Mouse (Mus musculus) lung, embryonic 16.5 days (tissue): ENCODE data around the gene Med13l. TPM values are rescaled to one million over a fixed set of nuclear protein-coding genes. Genes with fewer than 3 reads are reported as not detected.

Experiments
- ATAC-seq: fragments of 200-750 bp; cut with Nextera tagmentation; 2 replicates; pipeline ENCODE4 v1.8.0; 2017; ENCODE audit warnings: low read depth, mild to moderate bottlenecking, moderate library complexity
- H3K27ac ChIP-seq: fragments of 300-500 bp; sonication (generic); 2 replicates; pipeline ENCODE4 v1.5.1; 2014; ENCODE audit warnings: mild to moderate bottlenecking, control low read depth, low read length
- H3K27me3 ChIP-seq: fragments of 300-500 bp; sonication (generic); 2 replicates; pipeline ENCODE4 v1.6.1; 2014; ENCODE audit warnings: low read depth, low read length, mixed read lengths; ENCODE audit not compliant: control insufficient read depth, insufficient read depth
- H3K36me3 ChIP-seq: fragments of 300-500 bp; sonication (generic); 2 replicates; pipeline ENCODE4 v1.6.1; 2014; ENCODE audit warnings: low read length; ENCODE audit not compliant: control insufficient read depth, insufficient read depth
- H3K4me1 ChIP-seq: fragments of 300-500 bp; sonication (generic); replicated peaks from 2 replicates; pipeline ENCODE4 v1.6.1; 2014; ENCODE audit warnings: low read length, mixed read lengths; ENCODE audit not compliant: control insufficient read depth, insufficient read depth
- H3K4me2 ChIP-seq: fragments of 300-500 bp; sonication (generic); 2 replicates; pipeline ENCODE4 v1.6.1; 2014; ENCODE audit warnings: low read depth, low read length, control low read depth
- H3K4me3 ChIP-seq: fragments of 300-500 bp; sonication (generic); 2 replicates; pipeline ENCODE4 v1.5.1; 2014; ENCODE audit warnings: mild to moderate bottlenecking, low read length, control low read depth
- H3K9ac ChIP-seq: fragments of 300-500 bp; sonication (generic); 2 replicates; pipeline ENCODE4 v1.6.1; 2014; ENCODE audit warnings: low read length, control low read depth
- H3K9me3 ChIP-seq: fragments of 300-500 bp; sonication (generic); 2 replicates; pipeline ENCODE4 v1.6.1; 2016; ENCODE audit warnings: low read length; ENCODE audit not compliant: control insufficient read depth
- WGBS: fragments of 180-500 bp; shearing (Covaris S2); extraction: QIAGEN DNeasy Blood & Tissue Kit; methylation state at CpG from one replicate; pipeline ENCODE4 v1.1.7; 2014; 5-methylcytosine and 5-hydroxymethylcytosine counted together
- polyA plus RNA-seq: library from polyadenylated mRNA; unstranded; fragments of >200 nt; fragmentation: Nextera tagmentation; extraction: Ambion mirVana; gene quantifications from 2 replicates; pipeline ENCODE4 v1.2.1, GENCODE M21; 2015

Gene Med13l
- polyA plus RNA-seq, 1 experiment from 2014 or later, result 9.5 TPM

DNA sequence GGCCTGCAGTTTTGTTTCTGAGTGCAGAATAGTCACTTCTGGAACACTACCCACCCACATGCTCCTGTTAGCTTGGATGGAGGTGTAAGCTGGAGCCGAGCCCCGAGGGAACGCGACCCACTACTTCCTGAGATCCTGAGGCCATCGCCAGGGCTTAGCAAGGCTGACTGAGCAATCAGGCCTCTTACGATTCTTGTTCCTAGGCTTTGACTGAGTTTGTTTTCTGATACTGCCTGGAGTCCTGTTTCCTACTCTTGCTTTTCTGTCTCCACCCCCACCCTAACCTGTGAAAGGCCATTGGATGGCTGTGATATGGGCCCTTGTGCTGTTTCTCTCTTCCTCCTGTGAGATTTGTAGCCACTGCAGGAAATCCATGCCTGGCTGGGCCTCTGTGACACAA is 3.1 kb downstream of the Med13l start:
- Histone ChIP-seq H3K4me2 (no peak overlapping the region), H3K27ac (no peak overlapping the region), H3K4me3 (no peak overlapping the region), H3K9me3 (no peaks in the 10 kb centered on the region), H3K27me3 (peaks cover 10% of the 10 kb centered on the region), H3K4me1 (peaks cover 37% of the 10 kb centered on the region), H3K9ac (no peak overlapping the region), H3K36me3 (no peaks in the 10 kb centered on the region)
- 49% methylated on average over 6 of the region's 6 CpGs for WGBS
- ATAC-seq, result no peak

DNA sequence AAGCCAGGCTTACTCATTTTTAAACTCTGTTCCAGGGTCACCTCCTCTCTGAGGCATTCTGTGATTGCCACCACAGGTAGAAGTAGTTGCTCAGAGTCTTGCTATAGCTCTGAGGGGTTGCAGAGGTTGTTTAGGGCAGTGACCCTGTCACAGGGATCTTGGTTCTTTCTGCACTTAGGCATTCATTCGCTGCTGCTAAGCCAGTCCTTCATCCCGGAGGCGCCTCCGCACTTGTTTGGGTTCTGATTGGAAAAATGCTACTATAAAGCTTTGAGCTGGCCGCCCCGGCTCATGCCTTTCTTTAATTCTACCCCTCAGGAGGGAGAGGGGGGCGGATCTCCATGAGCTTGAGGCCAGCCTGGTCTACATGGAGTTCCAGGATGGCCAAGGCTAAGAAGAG is 6.9 kb downstream of the Med13l start:
- Histone ChIP-seq H3K4me1 (peaks cover 26% of the 10 kb centered on the region), H3K4me2 (no peak overlapping the region), H3K36me3 (no peaks in the 10 kb centered on the region), H3K27me3 (peaks cover 2% of the 10 kb centered on the region; the same call in 1 of the 2 replicates), H3K27ac (no peak overlapping the region), H3K4me3 (no peak overlapping the region), H3K9ac (no peak overlapping the region), H3K9me3 (no peaks in the 10 kb centered on the region)
- ATAC-seq, result no peak
- WGBS, result 71% methylated on average over 7 of the region's 7 CpGs

DNA sequence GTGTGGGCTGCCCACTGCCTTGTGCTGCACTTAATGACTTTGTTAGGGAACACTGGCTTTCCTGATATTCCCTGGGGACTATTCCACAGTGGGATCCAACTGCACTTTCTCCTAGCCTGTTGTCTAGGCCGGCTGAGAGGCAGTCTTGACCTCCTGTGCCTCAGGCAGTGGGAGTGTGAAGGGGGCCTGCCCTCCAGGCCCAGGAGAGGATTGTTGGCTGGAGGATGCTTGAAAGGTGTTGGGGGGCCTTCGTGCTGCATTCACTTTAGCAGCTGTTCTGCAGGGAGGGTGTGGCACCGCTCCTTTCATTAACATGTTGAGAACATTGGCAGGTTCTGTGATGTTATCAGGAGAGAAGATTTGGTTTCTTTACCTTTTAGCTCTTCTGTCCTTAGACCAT is 8.5 kb downstream of the Med13l start:
- no peaks in the 10 kb centered on the region for H3K36me3 ChIP-seq
- H3K4me1 ChIP-seq, result peaks cover 24% of the 10 kb centered on the region
- no peak for ATAC-seq
- no peak overlapping the region for H3K4me2 ChIP-seq
- H3K4me3 ChIP-seq, result no peak overlapping the region
- no peaks in the 10 kb centered on the region for H3K9me3 ChIP-seq
- 56% methylated on average over 3 of the region's 3 CpGs for WGBS
- no peak overlapping the region for H3K9ac ChIP-seq
- peaks cover 2% of the 10 kb centered on the region; the same call in 1 of the 2 replicates for H3K27me3 ChIP-seq
- H3K27ac ChIP-seq, result no peak overlapping the region

DNA sequence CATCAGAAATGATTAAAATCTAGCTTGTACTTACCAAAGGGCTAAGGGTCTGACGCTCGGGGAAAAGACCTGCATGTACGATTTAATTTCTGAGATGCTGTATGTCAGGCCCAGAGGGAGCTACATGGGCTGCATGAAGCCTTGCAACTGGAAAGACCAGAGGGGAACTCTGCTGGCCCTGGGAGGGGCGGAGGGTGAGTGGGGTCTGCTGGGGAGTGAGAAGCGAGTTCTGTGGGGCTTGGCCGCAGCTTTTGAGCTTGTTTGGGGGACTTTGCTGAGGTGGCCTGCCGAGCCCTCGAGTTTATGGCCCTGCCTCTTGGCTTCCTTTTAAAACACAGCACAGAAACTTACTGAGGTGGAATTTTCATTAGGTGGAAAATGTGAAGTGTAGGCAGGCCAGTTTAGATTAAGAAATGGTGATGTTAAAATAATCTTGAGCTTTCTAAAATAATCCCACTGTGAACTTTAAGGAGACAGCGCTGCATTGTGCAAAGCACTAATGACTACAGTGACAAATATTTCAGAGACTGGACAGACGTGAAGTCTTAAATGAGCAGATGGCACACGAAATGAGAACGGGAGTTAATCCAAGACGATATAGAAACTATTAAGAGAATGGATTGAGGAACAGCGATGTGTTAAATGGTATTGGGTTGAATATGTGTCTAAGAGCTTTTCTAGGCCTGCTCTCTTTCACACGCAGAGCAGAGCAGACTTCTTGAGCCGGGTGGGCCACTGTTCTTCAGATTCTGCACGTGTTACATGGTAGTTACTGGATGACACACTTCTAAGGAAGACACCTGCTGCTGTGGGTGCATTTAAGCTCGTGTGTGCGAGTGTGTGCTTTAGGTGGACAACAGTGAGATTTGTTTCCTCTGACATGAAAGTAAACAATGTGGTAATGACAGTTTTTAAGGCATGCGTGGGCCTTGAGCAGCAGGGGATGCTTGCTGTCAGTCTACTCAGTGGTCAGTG is 9.4 kb downstream of the Med13l start:
- no peak for ATAC-seq

DNA sequence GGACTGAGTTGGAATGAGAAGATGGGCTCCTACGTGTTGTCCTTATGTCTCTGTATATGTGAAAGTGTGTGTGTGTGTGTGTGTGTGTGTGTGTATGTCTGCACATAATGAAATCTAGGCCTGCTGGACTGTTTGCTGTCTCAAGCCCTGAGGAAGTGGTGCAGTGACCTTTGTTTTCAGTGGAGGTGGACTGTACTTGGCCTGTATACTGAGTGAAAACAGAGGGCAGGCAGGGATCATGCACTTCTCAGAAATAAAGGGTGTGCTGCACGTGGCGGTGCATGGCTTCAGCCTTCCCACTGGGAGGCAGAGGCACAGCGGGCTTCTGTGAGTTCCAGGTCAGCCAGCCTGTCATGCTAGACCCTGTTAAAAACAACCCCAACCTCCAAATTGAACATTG is 11.0 kb downstream of the Med13l start:
- Histone ChIP-seq H3K9me3 (no peaks in the 10 kb centered on the region), H3K4me3 (no peak overlapping the region), H3K27ac (no peak overlapping the region), H3K36me3 (no peaks in the 10 kb centered on the region), H3K4me1 (peaks cover 27% of the 10 kb centered on the region), H3K9ac (no peak overlapping the region), H3K27me3 (no peaks in the 10 kb centered on the region), H3K4me2 (no peak overlapping the region)
- no peak for ATAC-seq
- 72% methylated on average over 4 of the region's 4 CpGs for WGBS

More for the DNA sequence above, 9.4 kb downstream of the Med13l start:
- H3K4me1 ChIP-seq, result peaks cover 32% of the 10 kb centered on the region
- no peaks in the 10 kb centered on the region for H3K9me3 ChIP-seq
- H3K9ac ChIP-seq, result no peak overlapping the region
- no peak overlapping the region for H3K4me3 ChIP-seq
- 64% methylated on average over 20 of the region's 20 CpGs for WGBS
- H3K27me3 ChIP-seq, result peaks cover 2% of the 10 kb centered on the region; the same call in 1 of the 2 replicates
- no peak overlapping the region for H3K4me2 ChIP-seq
- no peaks in the 10 kb centered on the region for H3K36me3 ChIP-seq
- no peak overlapping the region for H3K27ac ChIP-seq

DNA sequence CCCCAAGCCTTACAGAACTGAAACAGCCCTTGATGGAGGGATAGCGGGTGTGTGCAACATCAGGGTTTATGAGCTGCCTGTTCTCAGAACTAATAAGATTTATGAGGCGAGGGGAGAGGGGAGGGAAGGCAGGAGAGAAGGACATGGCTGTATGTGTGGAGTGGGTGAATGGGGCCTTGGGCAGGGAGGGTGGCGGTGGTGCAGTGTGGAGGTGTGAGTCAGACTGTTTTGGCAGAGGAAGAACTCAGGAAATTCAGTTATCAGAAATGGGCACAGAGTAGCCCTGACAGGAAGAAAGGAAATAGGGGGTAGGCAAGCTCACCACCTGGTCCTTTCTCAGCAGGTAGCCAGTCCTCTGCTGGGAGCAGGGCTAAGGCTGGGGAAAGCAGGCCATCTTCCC is 13.8 kb downstream of the Med13l start:
- no peak for ATAC-seq
- H3K9ac ChIP-seq, result no peak overlapping the region

DNA sequence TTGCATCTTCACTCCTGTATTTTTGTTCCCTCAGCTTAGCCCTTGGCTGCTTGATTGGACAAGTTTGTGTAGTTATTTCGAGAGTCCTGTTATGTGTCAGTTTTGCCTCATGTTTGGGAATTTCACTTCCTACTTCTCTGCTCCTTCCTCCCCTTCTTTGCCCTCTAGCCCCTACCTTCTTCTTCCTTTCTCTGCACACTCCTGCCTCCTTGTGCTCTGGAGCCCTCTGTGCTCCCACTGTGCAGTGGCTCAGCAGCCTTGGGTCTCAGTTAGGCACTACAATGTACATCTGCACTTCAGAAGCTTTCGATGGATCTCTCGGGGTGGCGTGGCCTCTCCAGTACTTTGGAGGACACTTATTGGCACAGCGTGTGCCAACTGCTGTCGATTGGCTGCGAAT is 14.5 kb downstream of the Med13l start:
- peak; percentile 67 for ATAC-seq
- WGBS, result 46% methylated on average over 7 of the region's 7 CpGs
- H3K4me3 ChIP-seq, result no peak overlapping the region
- H3K36me3 ChIP-seq, result no peaks in the 10 kb centered on the region
- H3K27ac ChIP-seq, result no peak overlapping the region
- H3K4me2 ChIP-seq, result no peak overlapping the region
- H3K9ac ChIP-seq, result no peak overlapping the region
- H3K27me3 ChIP-seq, result no peaks in the 10 kb centered on the region
- H3K4me1 ChIP-seq, result peaks cover 22% of the 10 kb centered on the region
- H3K9me3 ChIP-seq, result no peaks in the 10 kb centered on the region

More for the DNA sequence above, 13.8 kb downstream of the Med13l start:
- H3K4me2 ChIP-seq, result no peak overlapping the region
- H3K4me1 ChIP-seq, result peaks cover 22% of the 10 kb centered on the region
- WGBS, result 51% methylated on average over 3 of the region's 3 CpGs
- H3K36me3 ChIP-seq, result no peaks in the 10 kb centered on the region
- no peak overlapping the region for H3K4me3 ChIP-seq
- H3K27me3 ChIP-seq, result no peaks in the 10 kb centered on the region
- H3K9me3 ChIP-seq, result no peaks in the 10 kb centered on the region
- no peak overlapping the region for H3K27ac ChIP-seq

DNA sequence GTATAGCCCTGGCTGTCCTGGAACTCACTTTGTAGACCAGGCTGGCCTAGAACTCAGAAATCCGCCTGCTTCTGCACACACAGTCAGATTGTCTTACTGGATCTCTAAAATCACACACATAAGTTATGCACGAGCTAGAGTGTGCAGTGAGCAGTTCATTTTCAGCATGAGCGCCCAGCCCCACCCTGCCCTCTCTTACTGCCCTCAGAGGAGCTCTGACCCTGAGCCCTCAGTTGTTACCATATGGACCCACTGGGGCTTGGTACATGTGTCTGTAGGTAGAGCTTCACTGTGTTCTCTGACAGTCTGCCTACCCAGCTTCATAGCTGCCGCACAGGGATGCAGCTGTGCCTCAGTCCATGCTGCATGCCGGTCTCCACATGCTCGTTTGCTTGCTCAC is 15.4 kb downstream of the Med13l start:
- H3K9ac ChIP-seq, result no peak overlapping the region
- no peak overlapping the region for H3K4me2 ChIP-seq
- 79% methylated on average over 6 of the region's 6 CpGs for WGBS
- no peaks in the 10 kb centered on the region for H3K27me3 ChIP-seq
- no peak overlapping the region for H3K4me3 ChIP-seq
- no peaks in the 10 kb centered on the region for H3K9me3 ChIP-seq
- H3K27ac ChIP-seq, result no peak overlapping the region
- no peak for ATAC-seq
- H3K36me3 ChIP-seq, result no peaks in the 10 kb centered on the region
- peaks cover 18% of the 10 kb centered on the region for H3K4me1 ChIP-seq

DNA sequence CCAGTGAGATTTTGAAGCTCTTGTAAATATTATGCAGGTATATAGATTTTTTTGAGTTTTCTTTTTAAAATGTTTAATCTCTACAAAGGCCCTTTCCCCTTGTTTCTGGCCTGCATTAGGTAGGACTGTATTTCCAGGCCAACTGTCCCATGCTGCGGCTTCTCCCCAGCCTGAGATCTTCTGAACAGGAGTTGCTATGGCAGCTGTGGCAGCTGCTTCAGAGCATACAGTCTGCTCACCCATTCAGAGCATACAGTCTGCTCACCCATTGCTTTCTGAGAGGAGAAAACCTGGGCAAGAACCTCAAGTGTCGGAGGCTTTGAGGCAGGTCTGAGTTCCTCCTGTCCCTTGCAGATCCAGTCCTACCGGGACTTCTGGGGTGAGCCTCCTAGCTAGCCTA is 16.3 kb downstream of the Med13l start:
- H3K36me3 ChIP-seq, result no peaks in the 10 kb centered on the region
- WGBS, result 60% methylated on average over 3 of the region's 3 CpGs

More for the DNA sequence above, 16.3 kb downstream of the Med13l start:
- H3K27ac ChIP-seq, result no peak overlapping the region
- no peaks in the 10 kb centered on the region for H3K9me3 ChIP-seq
- H3K27me3 ChIP-seq, result no peaks in the 10 kb centered on the region
- no peak overlapping the region for H3K4me2 ChIP-seq
- H3K9ac ChIP-seq, result no peak overlapping the region
- peaks cover 18% of the 10 kb centered on the region for H3K4me1 ChIP-seq
- H3K4me3 ChIP-seq, result no peak overlapping the region
- no peak for ATAC-seq
